ENCODE assay signal across 22 mouse cellular contexts in genomic region chr8:117431554-117431953, GRCm38 (mm10).
"Had no signal": no experiment of that assay in that cellular context is flagged by ENCODE, and none has a peak within 500 bp of the region (broad histone marks: within the 10 kb centered on the region; RNA-seq: fewer than 3 reads in every experiment).

No protein-coding gene starts in this region.

- H3K27me3 ChIP-seq: heart, embryonic 12.5 days; hindbrain, embryonic 12.5 days; intestine, embryonic 15.5 days; limb, embryonic 13.5 days; limb, embryonic 15.5 days had no signal

- H3K4me3 ChIP-seq: gastrocnemius, adult 2 months; heart, embryonic 10.5 days; heart, embryonic 12.5 days; hindbrain, embryonic 10.5 days; hindbrain, embryonic 12.5 days; intestine, embryonic 15.5 days; layer of hippocampus, adult 2 months; left cerebral cortex, adult 2 months; limb, embryonic 13.5 days; limb, embryonic 15.5 days had no signal

- H3K4me2 ChIP-seq: heart, embryonic 12.5 days; hindbrain, embryonic 12.5 days; hindbrain, embryonic 14.5 days; intestine, embryonic 15.5 days; limb, embryonic 13.5 days; limb, embryonic 15.5 days had no signal

- H3K4me1 ChIP-seq: heart, embryonic 12.5 days; hindbrain, embryonic 12.5 days; intestine, embryonic 15.5 days; limb, embryonic 13.5 days; limb, embryonic 15.5 days had no signal

- H3K9ac ChIP-seq: heart, embryonic 12.5 days; hindbrain, embryonic 12.5 days; hindbrain, embryonic 14.5 days; intestine, embryonic 15.5 days; limb, embryonic 13.5 days; limb, embryonic 15.5 days had no signal

- ATAC-seq: inflammation-experienced regulatory T-cells, adult 6 months; intestine, embryonic 15.5 days; intestine, postnatal 0 days had no signal

- H3K9me3 ChIP-seq: heart, embryonic 10.5 days; heart, embryonic 12.5 days; hindbrain, embryonic 10.5 days; hindbrain, embryonic 12.5 days; intestine, embryonic 15.5 days; limb, embryonic 13.5 days; limb, embryonic 15.5 days had no signal

- DNase-seq: gastrocnemius, adult 2 months; gastrocnemius, postnatal 10 days; gastrocnemius, postnatal 25 days; heart, adult 18-20 months; heart, postnatal 10 days; heart, postnatal 4 days; kidney, adult 18-20 months; kidney, adult 8-10 months; kidney, postnatal 10 days; kidney, postnatal 4 days had no signal

- H3K27ac ChIP-seq: gastrocnemius, adult 2 months; heart, embryonic 10.5 days; hindbrain, embryonic 10.5 days; hindbrain, embryonic 12.5 days; hindbrain, embryonic 14.5 days; intestine, embryonic 15.5 days; limb, embryonic 13.5 days; limb, embryonic 15.5 days had no signal
